Mouse (Mus musculus): ENCODE results near the gene Pde7b.

GRCm38 (mm10) chr10:20547951-20548551, 176.8 kb downstream of the Pde7b start:
- TF ChIP-seq POLR2A (IDR thresholded peaks at IDR 0.05; ENCODE audit: borderline replicate concordance, low read depth, low read length) (no peak), CTCF (IDR thresholded peaks at IDR 0.05; ENCODE audit: low read depth, low read length) (no peak)
